Mouse (Mus musculus) lung, postnatal 0 days (tissue): ENCODE results near the gene Rps6kb2. TPM values are rescaled to one million over a fixed set of nuclear protein-coding genes. Genes with fewer than 3 reads are reported as not detected.

ENCODE experiments used
- ATAC-seq: fragments of 200-750 bp; cut with Nextera tagmentation; 2 replicates; pipeline ENCODE4 v1.8.0; 2017; ENCODE audit warnings: moderate library complexity
- DNase-seq: peaks from one replicate; pipeline ENCODE4 v3.0.0-alpha.2; 2016; ENCODE audit warnings: low spot score
- H3K27ac ChIP-seq: fragments of 300-500 bp; sonication (generic); 2 replicates; pipeline ENCODE4 v1.5.1; 2014; ENCODE audit warnings: antibody characterized with exemption, mild to moderate bottlenecking, low read length, mixed read lengths
- H3K27me3 ChIP-seq: fragments of 300-500 bp; sonication (generic); replicated peaks from 2 replicates; pipeline ENCODE4 v1.6.1; 2014; ENCODE audit warnings: low read length, mixed read lengths; ENCODE audit not compliant: insufficient read depth
- H3K36me3 ChIP-seq: fragments of 300-500 bp; sonication (generic); 2 replicates; pipeline ENCODE4 v1.6.1; 2014; ENCODE audit warnings: low read length, mixed read lengths; ENCODE audit not compliant: insufficient read depth
- H3K4me1 ChIP-seq: fragments of 300-500 bp; sonication (generic); 2 replicates; pipeline ENCODE4 v1.6.1; 2014; ENCODE audit warnings: antibody characterized with exemption, low read depth, low read length, mixed read lengths; ENCODE audit not compliant: insufficient read depth
- H3K4me2 ChIP-seq: fragments of 300-500 bp; sonication (generic); replicated peaks from 2 replicates; pipeline ENCODE4 v1.6.1; 2014; ENCODE audit warnings: low read depth, mild to moderate bottlenecking, low read length, moderate library complexity, mixed read lengths
- H3K4me3 ChIP-seq: fragments of 300-500 bp; sonication (generic); 2 replicates; pipeline ENCODE4 v1.5.1; 2014; ENCODE audit warnings: low read depth, low read length
- H3K9ac ChIP-seq: fragments of 300-500 bp; sonication (generic); replicated peaks from 2 replicates; pipeline ENCODE4 v1.6.1; 2014; ENCODE audit warnings: low read depth, mild to moderate bottlenecking
- H3K9me3 ChIP-seq: fragments of 300-500 bp; sonication (generic); 2 replicates; pipeline ENCODE4 v1.6.1; 2016; ENCODE audit warnings: low read length, mixed read lengths
- CTCF ChIP-seq: IDR thresholded peaks from 2 replicates; pipeline ENCODE4 v1.5.1; 2016; ENCODE audit warnings: antibody characterized with exemption, mild to moderate bottlenecking
- EP300 ChIP-seq: IDR thresholded peaks from 2 replicates; pipeline ENCODE4 v1.6.1; 2016; ENCODE audit warnings: antibody characterized with exemption, mild to moderate bottlenecking, control low read depth
- WGBS: fragments of 180-500 bp; shearing (Covaris S2); extraction: QIAGEN DNeasy Blood & Tissue Kit; methylation state at CpG from one replicate; pipeline ENCODE4 v1.1.7; 2014; 5-methylcytosine and 5-hydroxymethylcytosine counted together
- polyA plus RNA-seq: library from polyadenylated mRNA; unstranded; fragments of >200 nt; fragmentation: Nextera tagmentation; extraction: Ambion mirVana; gene quantifications from 2 replicates; pipeline ENCODE4 v1.2.1, GENCODE M21; 2015

Gene Rps6kb2
- polyA plus RNA-seq, 1 experiment from 2014 or later = 35.1 TPM

GRCm38 (mm10) chr19:4194776-4195650 lies 31.9 kb upstream of the Rps6kb2 start:
- no peak for TF ChIP-seq CTCF
- no peak for TF ChIP-seq EP300
- 76% methylated on average over 12 of the region's 12 CpGs for WGBS
- no peaks in the 10 kb centered on the region for H3K9me3 ChIP-seq
- DNase-seq (no peak), ATAC-seq (no peak)
- no peak overlapping the region for H3K4me2 ChIP-seq
- H3K9ac ChIP-seq = no peak overlapping the region
- H3K4me1 ChIP-seq = peaks cover 8% of the 10 kb centered on the region; the same call in 1 of the 2 replicates
- H3K4me3 ChIP-seq = no peak overlapping the region
- peaks cover 24% of the 10 kb centered on the region; the same call in 1 of the 2 replicates for H3K36me3 ChIP-seq
- no peak overlapping the region for H3K27ac ChIP-seq
- H3K27me3 ChIP-seq = no peaks in the 10 kb centered on the region

GRCm38 (mm10) chr19:4194021-4194724 lies 31.0 kb upstream of the Rps6kb2 start:
- ATAC-seq (no peak), DNase-seq (no peak)
- Histone ChIP-seq H3K4me2 (no peak overlapping the region), H3K9ac (no peak overlapping the region), H3K9me3 (no peaks in the 10 kb centered on the region), H3K4me1 (peaks cover 8% of the 10 kb centered on the region; the same call in 1 of the 2 replicates), H3K4me3 (no peak overlapping the region), H3K27ac (no peak overlapping the region), H3K36me3 (peaks cover 24% of the 10 kb centered on the region; the same call in 1 of the 2 replicates), H3K27me3 (no peaks in the 10 kb centered on the region)
- TF ChIP-seq CTCF (no peak), EP300 (no peak)
- 78% methylated on average over 8 of the region's 8 CpGs for WGBS

GRCm38 (mm10) chr19:4193129-4193528 lies 30.0 kb upstream of the Rps6kb2 start:
- no peak for TF ChIP-seq EP300
- TF ChIP-seq CTCF = no peak
- Histone ChIP-seq H3K9ac (peak overlapping the region; percentile 95), H3K4me1 (peaks cover 8% of the 10 kb centered on the region; the same call in 1 of the 2 replicates), H3K4me3 (peak overlapping the region; percentile 82), H3K4me2 (peak overlapping the region; percentile 87), H3K27ac (no peak overlapping the region), H3K27me3 (no peaks in the 10 kb centered on the region), H3K36me3 (peaks cover 24% of the 10 kb centered on the region; the same call in 1 of the 2 replicates), H3K9me3 (no peaks in the 10 kb centered on the region)
- WGBS = 52% methylated on average over 6 of the region's 6 CpGs
- no peak for DNase-seq
- ATAC-seq = no peak

DNA sequence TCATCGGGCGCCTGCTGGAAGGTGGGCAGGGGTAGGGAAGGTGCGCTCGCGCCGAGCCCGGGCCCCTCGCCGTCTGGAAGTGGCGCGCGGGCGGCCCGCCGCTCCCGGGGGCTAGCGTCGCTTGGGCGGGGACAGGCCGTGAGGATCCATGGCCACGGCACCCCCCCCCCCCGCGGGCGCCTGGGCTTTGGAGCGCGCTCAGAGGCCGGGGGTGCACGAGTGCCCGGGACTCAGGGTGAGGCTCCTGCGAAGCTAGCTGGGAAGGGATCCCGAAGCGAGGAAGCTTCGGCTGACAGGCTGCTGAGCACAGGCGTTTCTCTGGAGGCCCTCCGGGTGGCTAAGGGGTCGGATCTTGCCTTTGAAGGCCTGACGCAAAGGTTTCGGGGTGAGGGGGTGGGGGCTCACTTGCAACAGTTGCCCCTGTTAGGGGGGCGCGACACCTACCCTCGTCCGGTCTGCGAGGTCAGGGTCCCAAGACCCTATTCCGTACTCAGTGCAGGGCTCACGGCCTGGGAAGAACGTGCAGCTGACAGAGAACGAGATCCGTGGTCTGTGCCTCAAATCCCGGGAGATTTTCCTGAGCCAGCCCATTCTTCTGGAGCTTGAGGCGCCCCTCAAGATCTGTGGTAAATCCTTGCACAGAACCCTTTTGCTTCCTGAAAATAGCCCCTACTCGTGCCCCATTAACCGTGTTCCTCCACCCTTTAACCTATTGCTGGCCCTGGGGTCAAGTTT lies 29.3 kb upstream of the Rps6kb2 start:
- peaks cover 8% of the 10 kb centered on the region; the same call in 1 of the 2 replicates for H3K4me1 ChIP-seq
- TF ChIP-seq EP300 = no peak
- no peak for TF ChIP-seq CTCF
- H3K27me3 ChIP-seq = no peaks in the 10 kb centered on the region
- peak overlapping the region; percentile 87 for H3K4me2 ChIP-seq
- peaks cover 24% of the 10 kb centered on the region; the same call in 1 of the 2 replicates for H3K36me3 ChIP-seq
- peak; percentile 53 for ATAC-seq
- H3K27ac ChIP-seq = peak overlapping the region; percentile 95
- H3K9ac ChIP-seq = peak overlapping the region; percentile 95
- under 1% methylated on average over 28 of the region's 52 CpGs for WGBS
- DNase-seq = peak; percentile 44
- peak overlapping the region; percentile 82 for H3K4me3 ChIP-seq
- H3K9me3 ChIP-seq = no peaks in the 10 kb centered on the region

DNA sequence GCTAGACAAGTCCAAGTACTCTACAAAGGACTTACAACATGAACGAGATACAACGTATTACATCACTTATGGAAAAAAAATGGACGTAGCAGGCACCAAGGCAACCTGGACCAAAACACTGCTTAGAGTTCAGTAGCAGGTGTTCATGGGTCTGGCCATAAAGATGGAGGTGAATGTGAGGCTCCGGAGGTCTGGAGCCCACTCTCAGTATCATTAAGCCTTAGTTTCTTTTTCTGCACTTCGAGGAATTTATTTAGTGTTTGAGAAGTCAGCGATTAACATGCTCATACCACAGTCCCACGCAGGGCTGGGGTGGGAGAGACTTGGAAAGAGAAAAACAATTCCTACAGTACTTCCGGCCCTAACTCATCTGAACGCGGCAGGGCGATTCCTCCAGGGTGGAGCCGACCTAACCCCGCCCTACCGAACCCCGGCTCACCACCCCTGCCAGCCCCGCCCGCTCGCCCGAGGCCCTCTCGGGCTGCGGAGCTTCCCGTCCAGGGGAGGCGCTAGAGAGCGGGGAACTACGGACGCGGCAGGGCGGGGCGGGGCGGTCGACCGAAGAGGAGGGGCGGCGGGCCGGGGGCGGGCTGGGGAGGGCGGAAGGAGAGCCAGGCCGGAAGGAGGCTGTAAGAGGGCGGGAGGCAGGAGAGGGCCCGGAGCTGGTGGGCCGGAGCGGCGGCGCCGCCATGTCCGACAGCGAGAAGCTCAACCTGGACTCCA lies 28.5 kb upstream of the Rps6kb2 start, which contains the start of gene Ppp1ca:
TSS of gene Ppp1ca (plus strand) at position 538 of the 723 bp plus-strand sequence.
- Histone ChIP-seq H3K9ac (peak within 1 kb of the TSS; percentile 95), H3K36me3 (peaks cover 24% of the 10 kb centered on the region; the same call in 1 of the 2 replicates), H3K9me3 (no peaks in the 10 kb centered on the region), H3K4me3 (peak within 1 kb of the TSS; percentile 82), H3K4me1 (peaks cover 8% of the 10 kb centered on the region; the same call in 1 of the 2 replicates), H3K27me3 (no peaks in the 10 kb centered on the region), H3K4me2 (peak within 1 kb of the TSS; percentile 87), H3K27ac (peak within 1 kb of the TSS; percentile 95)
- DNase-seq (peak; percentile 99), ATAC-seq (peak; percentile 96)
- TF ChIP-seq EP300 (no peak), CTCF (peak; percentile 80)
- WGBS = 2% methylated on average over 40 of the region's 47 CpGs
